Mouse (Mus musculus) ES-E14 (cell line): ENCODE results near the gene Txndc9.

Experiments used
- CHD2 ChIP-seq: IDR thresholded peaks from 2 replicates; pipeline ENCODE4 v1.6.1; 2014; ENCODE audit warnings: mild to moderate bottlenecking, low read depth, low read length, inconsistent platforms
- MAFK ChIP-seq: IDR thresholded peaks from 2 replicates; pipeline ENCODE4 v1.6.1; 2014; ENCODE audit warnings: mild to moderate bottlenecking, low read depth, low read length, inconsistent platforms; ENCODE audit not compliant: insufficient read depth
- ZNF384 ChIP-seq: IDR thresholded peaks from 2 replicates; pipeline ENCODE4 v1.6.1; 2012; ENCODE audit warnings: low read depth, low read length, inconsistent platforms

- TF ChIP-seq ZNF384 (no peak), MAFK (no peak), CHD2 (no peak)
Observed at GRCm38 (mm10) chr1:38000844-38001243, 3.2 kb upstream of the Txndc9 start.
